Mouse (Mus musculus) heart, adult 8-10 months (tissue): ENCODE measurements at regions not wholly inside any gene's neighbourhood (a gene's known extent, or its start where the extent isn't known, plus 50 kb on each side); places are given as distances from the start of the nearest gene placed in this dataset.

Source experiments
- DNase-seq: peaks from one replicate; pipeline ENCODE4 v3.0.0; 2022; ENCODE audit warnings: low spot score

GRCm38 (mm10) chr2:162734286-162734685 is 73.3 kb upstream of the Ptprt start:
- no peak for DNase-seq

GRCm38 (mm10) chr2:162720016-162720415 is 59.1 kb upstream of the Ptprt start:
- no peak for DNase-seq

- DNase-seq = no peak
These were observed 57.5 kb upstream of the Ptprt start for GRCm38 (mm10) chr2:162718466-162718865.

- DNase-seq = no peak
These were observed 54.0 kb upstream of the Ptprt start for GRCm38 (mm10) chr2:162714976-162715375.

GRCm38 (mm10) chr2:162712972-162713371 is 52.0 kb upstream of the Ptprt start:
- no peak for DNase-seq

- no peak for DNase-seq
These were observed 51.4 kb upstream of the Ptprt start for GRCm38 (mm10) chr2:162712394-162712793.
